Mouse (Mus musculus) bone marrow, adult 2 months (tissue): ENCODE measurements around the gene Ifrd1.

Experiments used
- CTCF ChIP-seq: fragments of 200-500 bp; IDR thresholded peaks from 2 replicates; pipeline ENCODE4 v1.5.1; 2011; ENCODE audit warnings: low read length, control low read depth; ENCODE audit not compliant: control insufficient read depth, insufficient read depth
- POLR2A ChIP-seq: fragments of 200-500 bp; IDR thresholded peaks from 2 replicates; pipeline ENCODE4 v1.6.1; 2011; ENCODE audit warnings: low read depth, mild to moderate bottlenecking, control low read depth, low read length, borderline replicate concordance; ENCODE audit not compliant: control insufficient read depth

- no peak for TF ChIP-seq POLR2A
- no peak for TF ChIP-seq CTCF
These were observed 20.0 kb upstream of the Ifrd1 start for GRCm38 (mm10) chr12:40268313-40268712.
